19 mouse cellular contexts compared by ENCODE assay signal in genomic region chr19:55299378-55299777, GRCm38 (mm10). TPM values are rescaled to one million over a fixed set of nuclear protein-coding genes. Genes with fewer than 3 reads are reported as not detected.
"Had no signal": no experiment of that assay in that cellular context is flagged by ENCODE, and none has a peak within 500 bp of the region (broad histone marks: within the 10 kb centered on the region; RNA-seq: fewer than 3 reads in every experiment).

No protein-coding gene starts in this region.

- H3K27ac ChIP-seq: layer of hippocampus, adult 2 months; limb, embryonic 13.5 days; midbrain, embryonic 15.5 days; neural tube, embryonic 12.5 days had no signal

- ATAC-seq: midbrain, embryonic 15.5 days had no signal

- H3K4me1 ChIP-seq: limb, embryonic 13.5 days; midbrain, embryonic 15.5 days; neural tube, embryonic 12.5 days had no signal

- H3K9ac ChIP-seq: limb, embryonic 13.5 days; liver, embryonic 13.5 days; midbrain, embryonic 15.5 days; neural tube, embryonic 12.5 days had no signal

- DNase-seq: kidney, adult 11 months; kidney, adult 9 months; kidney, postnatal 10 days; kidney, postnatal 4 days; left cerebral cortex, postnatal 4 days; liver, embryonic 13.5 days; lung, adult 18-20 months; right cerebral cortex, postnatal 4 days; spleen, adult 18-20 months; thymus, adult 2 months; thymus, postnatal 25 days had no signal

- H3K4me2 ChIP-seq: limb, embryonic 13.5 days; liver, embryonic 13.5 days; midbrain, embryonic 11.5 days; midbrain, embryonic 15.5 days; neural tube, embryonic 12.5 days had no signal

- H3K4me3 ChIP-seq: layer of hippocampus, adult 2 months; limb, embryonic 13.5 days; liver, embryonic 13.5 days; midbrain, embryonic 15.5 days; neural tube, embryonic 12.5 days had no signal

- H3K27me3 ChIP-seq: limb, embryonic 13.5 days; liver, embryonic 13.5 days; midbrain, embryonic 15.5 days; neural tube, embryonic 12.5 days had no signal

- H3K9me3 ChIP-seq: limb, embryonic 13.5 days; liver, embryonic 13.5 days; midbrain, embryonic 15.5 days; neural tube, embryonic 12.5 days had no signal

RNA-seq across cellular contexts. Expression of gene Gucy2g, which starts 58.3 kb away (rescaled TPM):
- total RNA-seq: monocyte, adult 5-6 weeks; neutrophil, adult 5-6 weeks had no signal
- polyA plus RNA-seq: limb, embryonic 13.5 days; liver, embryonic 13.5 days; midbrain, embryonic 11.5 days; midbrain, embryonic 15.5 days; neural tube, embryonic 12.5 days; stomach, embryonic 14.5 days had no signal
